Mouse (Mus musculus) lung, postnatal 10 days (tissue): ENCODE measurements around the gene Apba1.
A peak's percentile ranks its signal among the peaks of the same experiment; 100 is the strongest.

Source experiments
- DNase-seq: peaks from one replicate; pipeline ENCODE4 v3.0.0; 2021

The Apba1 gene

DNA sequence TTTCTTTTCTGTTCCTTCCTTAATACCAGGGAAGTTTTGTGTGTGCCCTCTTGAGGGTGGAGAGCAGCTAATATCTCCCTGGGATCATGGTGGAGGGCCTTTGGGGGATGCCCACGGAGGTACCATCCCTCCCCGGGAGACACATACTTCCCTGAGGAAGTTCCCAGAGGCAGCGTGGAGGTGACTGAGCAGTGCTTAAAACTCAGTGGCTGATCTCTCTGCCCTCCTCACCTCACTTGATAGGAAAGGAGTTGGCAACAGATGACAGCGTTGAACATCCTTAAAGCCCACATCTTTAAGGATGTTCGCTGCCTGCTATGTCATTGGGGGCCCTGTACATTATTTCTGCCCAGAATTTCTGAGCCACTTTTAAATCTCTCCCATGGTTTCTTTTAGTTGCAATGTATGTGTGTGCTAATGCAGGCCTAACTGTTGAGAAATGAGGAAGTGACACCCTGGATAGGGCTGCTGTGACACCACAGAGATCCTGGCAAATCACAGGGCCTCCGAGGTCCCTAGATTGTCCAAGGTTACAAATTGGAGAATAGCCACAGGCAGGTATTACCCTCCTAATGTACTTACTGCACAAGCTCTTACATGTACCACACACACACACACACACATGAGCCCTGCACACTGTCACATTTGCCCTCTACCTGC is 187.5 kb downstream of the Apba1 start:
- DNase-seq, result no peak

DNA sequence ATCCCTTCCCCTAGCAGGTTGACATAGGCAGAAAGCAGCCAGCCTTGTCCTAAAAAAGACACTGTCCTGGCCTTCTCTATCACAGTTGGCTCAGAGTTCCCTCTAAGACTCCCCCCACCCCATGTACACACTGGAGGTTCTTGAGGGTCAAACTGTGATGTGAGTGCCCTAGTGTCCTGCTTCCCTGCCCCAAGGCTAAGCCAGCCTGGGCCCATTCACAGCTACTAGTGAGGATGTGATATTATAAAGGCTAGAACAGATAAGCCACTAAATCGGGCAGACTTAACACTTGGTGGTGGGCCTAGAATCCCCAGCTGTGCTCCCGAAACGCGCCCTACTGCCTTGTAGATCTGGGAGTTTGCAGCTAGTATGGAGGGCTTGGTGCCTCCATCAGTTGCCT is 188.1 kb downstream of the Apba1 start:
- DNase-seq, result no peak

DNA sequence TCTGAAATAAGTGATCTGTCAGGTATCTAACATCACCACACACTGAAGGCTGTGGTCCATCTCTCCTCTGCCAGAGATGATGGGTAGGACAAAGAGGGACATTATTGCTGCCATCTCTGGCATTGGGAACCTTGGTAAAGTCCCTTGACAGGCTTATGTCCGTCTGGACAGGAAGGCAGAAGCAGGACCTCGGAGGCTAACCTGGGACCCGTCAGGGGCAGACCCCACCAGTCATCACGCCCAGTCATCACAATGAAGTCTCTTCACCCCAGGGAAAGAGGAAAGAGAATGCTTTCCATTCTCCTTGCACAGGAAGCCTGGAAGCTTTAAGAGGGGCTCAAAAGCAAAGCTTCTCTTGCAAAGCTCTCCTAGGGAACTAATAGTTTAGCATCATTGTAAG is 189.2 kb downstream of the Apba1 start:
- DNase-seq, result no peak

DNA sequence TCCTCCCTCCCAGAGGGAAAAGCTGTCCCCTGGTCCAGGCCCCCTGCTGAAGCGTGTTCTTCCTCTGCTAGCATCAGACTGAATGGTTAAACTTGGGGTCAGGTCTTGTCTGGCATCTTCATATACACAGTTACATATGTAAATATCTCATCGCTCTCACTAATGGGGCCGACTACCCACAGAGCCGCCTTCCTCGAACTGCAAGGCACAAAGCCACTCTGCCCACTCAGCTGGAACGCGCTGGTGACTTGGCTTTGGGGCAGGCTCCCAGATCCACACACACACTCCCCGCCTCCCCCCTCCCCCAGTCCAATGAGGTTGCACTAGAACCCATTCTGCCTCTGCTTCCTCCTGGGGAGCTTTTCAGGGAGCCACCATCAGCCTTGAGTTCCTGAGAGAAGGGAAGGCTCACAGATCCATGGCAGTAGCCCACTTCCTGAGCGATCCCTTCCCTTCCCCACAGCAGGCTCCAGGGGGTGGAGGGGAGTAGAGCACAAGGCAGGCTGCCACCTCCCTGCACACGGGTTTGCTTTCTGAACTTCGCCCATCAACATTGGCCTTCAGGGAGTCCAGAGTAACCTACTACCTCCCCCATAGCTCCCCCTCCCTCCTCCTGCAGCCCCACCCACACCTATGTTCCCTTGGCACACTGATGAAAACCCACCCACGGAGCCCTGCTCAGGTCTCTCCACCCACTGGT is 189.8 kb downstream of the Apba1 start:
- no peak for DNase-seq

DNA sequence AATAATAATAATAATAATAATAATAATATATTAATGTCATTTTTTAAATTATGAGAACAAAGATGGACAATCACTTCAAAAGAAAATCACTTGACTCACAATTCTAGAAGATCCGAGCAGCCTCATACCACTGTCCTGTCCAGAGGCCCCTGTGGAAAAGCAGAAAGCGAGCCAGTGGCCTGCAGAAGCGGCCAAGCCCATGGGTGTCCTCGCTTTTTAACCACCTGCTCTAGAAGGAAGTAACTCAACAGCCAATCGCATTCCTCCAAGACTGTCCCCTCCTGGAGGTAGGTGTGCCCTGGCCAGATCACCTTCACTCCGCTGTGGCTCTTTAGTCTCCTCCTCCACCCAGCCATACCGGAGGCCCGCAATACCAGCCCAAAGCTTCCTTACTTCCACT is 196.8 kb downstream of the Apba1 start:
- no peak for DNase-seq

DNA sequence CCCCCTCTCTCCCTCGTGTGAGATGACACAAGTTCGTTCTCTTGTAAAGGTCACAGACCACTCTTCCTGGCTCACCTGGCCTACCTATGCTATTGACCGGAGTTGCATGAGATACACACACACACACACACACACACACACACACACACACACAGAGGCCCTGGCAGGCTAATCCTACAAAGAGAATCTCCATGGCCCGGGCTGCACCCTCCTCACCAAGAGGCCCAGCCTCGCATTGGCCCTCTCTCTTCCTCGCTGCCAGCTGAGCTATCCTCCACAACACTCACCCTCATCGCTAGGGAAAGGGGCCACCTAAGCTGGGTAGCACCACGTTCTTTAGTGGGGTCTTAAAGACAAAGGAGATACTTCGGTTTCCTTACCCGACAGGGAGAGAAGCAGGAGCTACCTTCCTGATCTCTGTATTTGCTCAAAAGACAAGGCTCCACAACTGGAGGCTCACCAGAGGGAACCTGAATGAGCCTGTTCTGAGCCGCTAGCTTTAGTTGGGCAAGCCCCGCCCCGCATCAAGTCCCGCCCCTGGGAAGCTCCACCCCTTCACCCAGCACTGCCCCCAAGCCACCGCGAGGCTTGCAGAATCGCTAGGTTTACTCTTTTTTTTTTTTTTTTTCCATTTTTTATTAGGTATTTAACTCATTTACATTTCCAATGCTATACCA is 197.8 kb downstream of the Apba1 start:
- peak; percentile 42 for DNase-seq

DNA sequence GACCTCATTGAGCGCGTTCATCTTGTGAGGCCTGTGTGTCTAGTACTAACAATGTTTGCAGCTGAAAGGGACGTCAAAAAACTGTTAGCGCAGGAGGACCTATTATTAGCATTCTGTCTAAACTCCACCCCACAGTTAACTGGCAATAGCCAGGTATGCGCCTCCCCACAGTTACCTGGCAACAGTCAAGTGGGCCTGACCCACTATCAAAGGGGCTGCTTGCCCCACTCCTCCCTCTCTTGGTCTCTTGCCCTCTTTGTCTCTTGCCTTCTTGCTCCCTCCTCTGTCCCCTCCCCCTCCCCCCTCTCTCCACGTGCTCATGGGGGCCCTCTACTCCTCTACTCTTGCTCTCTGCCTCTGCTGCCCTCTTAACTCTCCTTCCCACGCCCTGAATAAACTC is 198.9 kb downstream of the Apba1 start:
- peak; percentile 34 for DNase-seq

DNA sequence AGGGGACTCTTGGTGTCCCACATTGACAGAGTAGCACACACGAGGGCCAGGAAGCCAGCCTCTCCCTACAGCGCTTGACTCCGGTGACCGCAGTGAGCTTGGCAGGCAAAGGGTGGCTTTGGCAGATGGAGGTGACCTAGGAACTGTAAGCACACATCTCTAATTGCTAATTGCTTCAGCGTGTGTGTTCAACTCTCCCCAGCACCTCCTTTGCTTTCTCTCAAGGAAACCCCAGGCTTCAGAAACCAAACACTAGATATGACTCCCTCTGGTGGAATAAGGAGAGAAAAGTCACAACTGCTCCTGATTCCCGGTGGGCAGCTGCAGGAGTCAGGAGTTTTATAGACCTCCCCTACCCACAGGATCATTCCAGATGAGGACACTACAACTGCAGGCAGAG is 200.2 kb downstream of the Apba1 start:
- DNase-seq, result peak; percentile 21

DNA sequence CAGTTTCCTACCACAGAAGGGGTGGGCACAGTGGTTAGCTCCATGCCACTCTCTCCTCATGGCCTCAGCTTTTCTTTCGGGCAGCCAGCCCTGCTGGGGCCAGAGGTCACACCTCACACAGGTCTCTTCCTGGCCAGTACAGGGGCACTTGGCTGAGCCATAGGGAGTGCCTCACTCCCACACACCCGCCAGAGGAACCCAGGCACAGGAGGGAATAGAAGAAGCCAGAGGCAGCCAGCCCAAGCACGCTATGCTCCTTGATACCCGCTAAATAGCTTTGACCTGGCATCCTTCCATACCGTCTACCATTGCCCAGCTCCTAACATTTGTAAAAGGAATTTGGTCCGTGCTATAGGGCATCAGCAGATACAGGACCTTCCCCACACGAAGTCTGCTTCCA is 201.2 kb downstream of the Apba1 start:
- peak; percentile 14 for DNase-seq

DNA sequence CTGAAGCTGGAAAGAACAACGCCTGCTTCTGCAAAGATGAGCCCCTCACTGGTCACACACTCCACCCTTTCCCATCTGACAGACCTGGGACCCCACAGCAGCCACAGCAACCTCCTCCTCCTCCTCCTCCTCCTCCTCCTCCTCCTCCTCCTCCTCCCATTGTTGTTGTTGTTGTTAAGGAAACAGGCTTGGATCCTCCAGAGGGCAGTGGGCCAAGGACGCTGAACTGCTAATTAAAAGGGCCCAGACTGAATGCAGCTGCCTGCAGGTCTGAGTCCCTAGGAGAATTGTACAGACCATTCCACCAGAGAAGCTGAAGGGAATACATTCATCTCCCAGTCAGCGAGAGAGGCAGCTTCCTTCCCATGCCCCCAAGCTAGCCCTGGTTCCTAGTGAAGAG is 201.6 kb downstream of the Apba1 start:
- DNase-seq, result peak; percentile 65

DNA sequence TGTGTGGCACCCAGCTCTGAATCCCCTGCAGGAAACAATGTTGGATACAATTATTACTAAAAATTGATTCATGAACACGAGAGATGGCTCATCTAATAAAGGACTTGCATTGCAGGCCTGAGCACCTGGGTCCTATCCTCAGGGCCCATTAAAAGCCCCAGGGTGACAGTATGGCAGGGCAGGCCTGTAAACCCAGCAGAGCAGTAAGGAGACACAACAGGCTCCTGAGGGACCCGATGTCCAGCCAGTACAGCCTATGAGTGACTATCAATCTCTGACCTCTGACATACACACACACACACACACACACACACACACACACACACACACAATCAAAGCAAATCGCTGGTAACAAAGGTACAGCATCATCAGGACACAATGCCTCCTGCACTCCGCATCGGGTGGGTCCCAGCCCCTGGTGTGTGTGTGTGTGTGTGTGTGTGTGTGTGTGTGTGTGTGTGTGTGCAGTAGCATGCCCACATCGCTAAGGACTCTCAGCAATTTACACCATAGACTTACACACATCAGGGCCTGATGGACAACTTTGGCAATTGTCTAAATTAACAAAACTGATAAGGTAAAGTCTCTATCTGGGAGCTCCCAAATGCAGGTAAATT is 202.3 kb downstream of the Apba1 start:
- no peak for DNase-seq

DNA sequence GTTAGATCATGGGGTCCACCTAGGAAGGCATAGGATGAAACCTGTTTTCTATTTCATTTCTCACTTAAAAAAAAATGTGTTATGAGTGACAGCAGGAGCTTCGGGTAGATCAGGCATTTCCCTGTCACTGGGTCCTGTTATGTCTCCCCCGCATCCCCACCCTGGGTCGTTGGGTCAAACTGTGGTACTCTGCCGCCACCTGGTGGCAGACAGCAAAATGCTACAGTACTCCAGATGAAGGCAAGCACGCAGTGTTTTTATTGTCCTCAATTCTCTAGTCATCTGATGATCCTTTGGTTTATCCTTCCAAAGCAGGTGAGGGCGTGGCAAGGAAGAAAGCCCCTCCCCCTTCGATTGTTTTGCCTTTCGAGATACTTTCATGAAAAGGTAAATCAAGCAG is 202.8 kb downstream of the Apba1 start:
- peak; percentile 81 for DNase-seq

DNA sequence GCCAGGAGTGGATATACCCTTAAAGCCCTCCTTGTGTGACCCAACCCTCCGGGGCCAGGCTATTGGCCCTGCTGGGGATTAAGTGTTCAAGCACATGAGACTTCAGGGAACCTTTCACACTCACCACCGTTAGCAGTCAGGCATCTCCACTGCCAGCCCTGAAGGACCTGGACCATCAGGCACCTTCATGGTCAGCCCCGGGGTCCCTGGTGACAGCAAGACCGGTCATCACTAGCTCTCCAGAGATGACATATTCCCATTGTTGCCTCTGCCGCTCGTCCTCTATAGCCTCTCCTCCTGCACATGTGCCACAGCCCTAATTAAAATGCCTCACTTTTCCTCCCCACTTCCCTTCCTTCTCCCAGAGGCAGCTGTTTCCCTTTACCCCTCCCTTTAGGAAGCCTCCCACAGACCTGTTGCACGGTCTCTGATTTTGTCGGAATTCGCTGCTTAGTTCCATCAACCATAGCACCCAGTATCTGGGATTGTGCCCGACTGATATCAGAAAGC is 205.8 kb downstream of the Apba1 start:
- no peak for DNase-seq

DNA sequence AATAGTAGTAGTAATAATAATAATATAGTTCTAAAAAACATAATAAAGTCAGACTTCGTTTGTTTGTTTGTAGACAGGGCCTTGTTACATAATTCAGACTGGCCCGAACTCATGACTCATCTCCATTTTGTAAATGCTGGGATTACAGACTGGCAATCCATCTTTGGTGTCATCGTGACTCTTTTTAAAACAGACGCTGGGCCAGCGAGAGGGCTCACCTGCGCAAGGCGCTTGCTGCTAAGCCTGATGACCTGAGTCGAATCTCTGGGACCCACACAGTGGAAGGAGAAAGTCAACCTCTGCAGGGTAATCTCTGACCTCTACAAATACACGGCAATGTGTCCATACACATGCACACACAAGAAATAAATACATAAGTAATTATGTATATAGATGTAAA is 207.7 kb downstream of the Apba1 start:
- DNase-seq, result no peak

DNA sequence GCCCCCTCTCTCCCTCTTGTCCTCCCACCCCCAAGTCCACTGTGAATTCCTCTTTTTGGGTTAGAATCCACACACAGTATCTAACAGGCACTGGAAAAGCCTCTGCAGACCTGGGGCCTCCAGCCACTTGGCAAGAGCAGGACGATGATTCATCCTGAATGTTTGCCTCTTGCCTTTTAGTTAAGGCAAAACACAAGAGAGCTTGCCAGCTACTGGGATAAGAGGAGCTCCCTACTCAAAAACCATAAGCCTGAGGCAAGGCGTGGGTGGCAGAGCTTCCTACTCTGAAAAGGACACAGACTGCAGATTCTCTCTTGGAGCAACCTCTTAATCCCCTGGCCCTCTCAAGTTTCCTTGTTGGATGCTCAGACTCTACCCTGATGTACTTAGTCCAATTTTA is 208.5 kb downstream of the Apba1 start:
- DNase-seq, result peak; percentile 71

DNA sequence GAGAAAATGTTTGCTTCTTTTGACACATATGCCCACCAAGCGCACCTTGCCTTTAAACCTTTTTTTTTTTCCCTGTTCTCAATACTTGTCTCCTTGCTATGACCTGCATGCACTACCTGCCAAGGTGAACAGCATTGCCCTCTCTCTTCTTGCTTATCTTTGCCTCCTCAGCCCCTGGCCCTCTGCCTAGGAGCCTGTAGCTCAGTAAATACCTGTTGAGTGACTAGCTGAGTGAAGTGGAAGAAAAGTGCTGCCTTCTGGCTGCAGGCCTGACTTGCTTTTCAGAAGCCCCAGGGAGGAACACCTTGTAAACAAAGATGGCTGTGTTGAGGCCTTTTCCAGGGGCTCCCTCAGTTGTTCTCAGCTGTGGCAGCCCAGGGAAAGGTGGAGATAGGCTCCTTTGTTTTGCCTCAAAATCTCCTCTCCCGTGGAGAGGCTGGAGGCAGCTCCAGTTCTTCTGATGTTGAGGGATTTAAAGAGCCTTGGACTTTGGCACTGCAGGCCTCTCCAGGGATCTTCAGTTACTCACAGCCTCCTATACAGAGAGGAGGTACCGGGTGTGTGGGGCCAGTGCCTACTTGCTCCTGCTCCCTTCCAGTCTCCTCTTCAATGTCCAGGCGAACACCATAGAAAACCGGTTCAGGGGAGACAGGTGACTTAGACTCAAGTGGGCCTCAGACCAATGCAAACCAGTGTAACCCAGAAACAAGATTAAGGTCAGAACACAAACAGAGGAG is 209.6 kb downstream of the Apba1 start:
- DNase-seq, result peak; percentile 72

DNA sequence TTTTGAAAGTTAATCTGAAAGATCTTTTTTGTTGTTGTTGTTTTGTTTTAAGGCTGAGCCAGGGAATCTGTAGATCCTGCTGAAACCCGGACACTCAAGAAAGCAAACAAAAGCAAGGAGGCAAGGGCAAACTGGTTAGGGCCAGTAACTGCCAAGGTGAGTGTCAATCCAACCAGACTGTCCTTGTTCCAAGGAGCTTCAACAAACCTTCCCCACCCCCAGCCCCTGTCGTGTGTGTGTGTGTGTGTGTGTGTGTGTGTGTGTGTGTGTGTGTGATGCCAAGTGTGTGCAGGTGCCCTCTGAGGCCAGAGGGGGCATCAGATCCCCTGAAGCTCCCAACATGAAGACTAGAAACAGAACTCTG is 210.2 kb downstream of the Apba1 start:
- DNase-seq, result no peak

DNA sequence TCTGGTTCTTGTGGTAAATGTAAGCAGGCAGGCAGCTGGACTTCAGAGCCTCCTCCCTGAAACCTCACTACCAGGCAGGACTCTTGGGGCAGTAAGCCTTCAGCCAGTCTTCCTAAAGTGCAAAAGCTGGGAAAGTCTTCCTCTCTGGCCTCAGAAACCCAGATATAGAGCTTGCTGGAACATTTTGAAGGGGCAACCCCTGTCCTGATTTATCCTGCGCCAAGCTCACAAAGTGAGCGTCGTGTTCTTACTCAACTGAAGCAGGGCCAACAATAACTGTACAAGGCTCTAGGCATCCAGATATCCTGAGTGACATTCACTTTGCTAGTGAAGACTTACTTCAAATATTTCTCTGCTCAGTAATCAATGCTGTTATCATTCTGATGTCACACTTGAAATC is 211.7 kb downstream of the Apba1 start:
- DNase-seq, result no peak

DNA sequence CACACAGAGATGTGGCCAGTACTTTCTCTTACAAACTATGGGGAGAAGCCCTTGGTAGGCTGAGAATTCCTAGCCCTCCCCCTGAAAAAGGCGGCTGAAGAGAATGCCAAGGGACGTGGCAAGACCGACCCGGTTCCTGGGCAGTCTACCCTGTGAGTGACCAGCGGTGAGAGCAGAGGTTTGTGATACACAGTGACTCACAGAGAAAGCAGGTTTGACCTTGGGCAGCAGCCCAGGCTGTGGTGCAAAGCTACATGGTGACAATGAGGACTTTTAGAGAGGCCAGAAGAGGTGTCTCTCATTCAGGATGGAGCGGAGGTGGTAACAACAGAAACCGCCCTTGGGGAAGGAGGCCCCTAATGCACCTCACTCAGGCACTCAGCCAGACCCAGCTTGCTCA is 212.7 kb downstream of the Apba1 start:
- DNase-seq, result no peak

DNA sequence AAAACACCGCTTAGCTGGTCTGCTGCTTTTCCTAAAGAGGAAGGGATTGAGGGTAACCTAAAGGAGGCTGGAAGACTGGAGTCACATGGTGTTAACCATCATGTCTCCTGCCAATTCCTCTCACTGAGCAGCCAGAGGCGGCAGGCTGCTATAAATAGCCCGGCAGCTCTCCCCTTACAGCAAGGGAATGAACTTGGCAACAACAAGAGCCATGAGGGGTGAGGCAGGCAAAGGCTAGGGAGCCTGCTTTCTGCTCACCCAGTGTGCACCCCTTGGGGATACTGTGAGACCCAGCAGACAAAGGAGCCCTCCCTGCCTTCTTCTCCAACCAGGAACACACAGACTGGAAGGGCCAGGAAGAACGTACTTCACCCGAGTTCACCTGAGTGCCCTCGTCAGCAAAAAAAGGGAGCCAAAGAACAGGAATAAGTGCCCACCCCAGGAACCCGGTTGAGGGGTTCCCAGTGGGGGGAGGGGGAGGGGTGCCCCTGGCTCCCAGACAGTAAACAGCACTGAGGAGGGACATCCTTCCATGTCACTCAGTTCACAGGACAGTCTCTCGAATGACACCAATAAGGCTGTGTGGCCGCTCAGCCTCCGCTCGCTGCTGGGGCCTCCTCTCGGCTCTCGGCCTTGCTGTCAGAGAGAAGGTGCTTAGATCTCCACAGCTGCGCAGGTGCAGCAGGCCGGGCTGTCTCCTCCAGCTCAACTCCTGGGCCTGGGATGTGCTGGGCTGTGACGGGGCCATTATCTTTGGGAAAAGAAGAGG is 214.4 kb downstream of the Apba1 start:
- peak; percentile 78 for DNase-seq

DNA sequence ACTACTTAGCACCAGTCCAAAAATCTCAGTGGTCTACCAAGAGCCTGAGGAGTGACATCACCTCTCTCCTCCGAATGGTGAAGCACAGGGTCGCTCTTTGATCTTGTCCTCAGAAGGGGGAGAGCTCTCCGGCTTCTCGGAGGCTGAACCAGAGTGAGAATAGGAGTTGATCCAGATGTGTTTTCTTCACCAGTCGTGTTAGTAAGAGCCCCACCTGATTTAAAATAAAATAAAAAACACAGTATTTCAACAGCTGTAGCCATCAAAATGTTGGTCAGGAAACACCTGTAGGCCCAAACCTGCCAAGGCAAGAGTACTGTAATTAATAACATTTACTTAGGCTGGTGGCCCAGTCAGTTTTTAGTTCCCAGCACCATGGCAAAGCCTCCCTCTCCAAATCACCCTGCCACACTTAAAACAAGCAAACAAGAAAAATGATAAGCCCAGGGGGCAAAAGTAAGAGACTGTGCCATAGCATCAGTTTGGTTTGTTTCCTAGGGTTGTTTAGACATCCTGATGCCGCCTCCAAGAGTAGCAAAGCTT is 219.3 kb downstream of the Apba1 start:
- no peak for DNase-seq

DNA sequence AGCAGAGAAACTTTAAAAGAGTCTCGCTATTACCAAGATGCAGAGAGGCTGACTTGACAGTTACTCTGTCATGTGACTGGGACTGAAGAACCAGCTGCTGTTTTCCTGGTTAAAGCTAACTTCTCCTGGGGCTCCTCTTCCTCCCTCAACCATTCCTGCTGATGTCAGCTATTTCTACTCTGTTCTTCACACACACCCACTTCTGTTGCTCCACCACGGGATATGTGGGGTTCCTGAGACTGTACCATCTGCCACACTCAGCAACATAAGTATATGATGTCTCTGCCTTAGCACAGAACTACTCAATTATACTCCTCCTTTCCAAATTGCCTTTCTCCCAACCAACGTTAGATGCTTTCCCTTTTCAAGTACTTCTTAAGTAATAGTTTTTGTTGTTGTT is 221.9 kb downstream of the Apba1 start:
- DNase-seq, result no peak
